Mouse (Mus musculus): ENCODE results near the gene Fbn1.

GRCm38 (mm10) chr2:125484164-125484563 lies 23.6 kb downstream of the Fbn1 start:
- no peak for TF ChIP-seq CTCF (IDR thresholded peaks at IDR 0.05; ENCODE audit: low read depth)
- TF ChIP-seq EP300 (optimal IDR thresholded peaks at IDR 0.05): no peak

All from stomach, postnatal 0 days (tissue).